8 mouse cellular contexts compared by ENCODE assay signal in the genomic region with DNA sequence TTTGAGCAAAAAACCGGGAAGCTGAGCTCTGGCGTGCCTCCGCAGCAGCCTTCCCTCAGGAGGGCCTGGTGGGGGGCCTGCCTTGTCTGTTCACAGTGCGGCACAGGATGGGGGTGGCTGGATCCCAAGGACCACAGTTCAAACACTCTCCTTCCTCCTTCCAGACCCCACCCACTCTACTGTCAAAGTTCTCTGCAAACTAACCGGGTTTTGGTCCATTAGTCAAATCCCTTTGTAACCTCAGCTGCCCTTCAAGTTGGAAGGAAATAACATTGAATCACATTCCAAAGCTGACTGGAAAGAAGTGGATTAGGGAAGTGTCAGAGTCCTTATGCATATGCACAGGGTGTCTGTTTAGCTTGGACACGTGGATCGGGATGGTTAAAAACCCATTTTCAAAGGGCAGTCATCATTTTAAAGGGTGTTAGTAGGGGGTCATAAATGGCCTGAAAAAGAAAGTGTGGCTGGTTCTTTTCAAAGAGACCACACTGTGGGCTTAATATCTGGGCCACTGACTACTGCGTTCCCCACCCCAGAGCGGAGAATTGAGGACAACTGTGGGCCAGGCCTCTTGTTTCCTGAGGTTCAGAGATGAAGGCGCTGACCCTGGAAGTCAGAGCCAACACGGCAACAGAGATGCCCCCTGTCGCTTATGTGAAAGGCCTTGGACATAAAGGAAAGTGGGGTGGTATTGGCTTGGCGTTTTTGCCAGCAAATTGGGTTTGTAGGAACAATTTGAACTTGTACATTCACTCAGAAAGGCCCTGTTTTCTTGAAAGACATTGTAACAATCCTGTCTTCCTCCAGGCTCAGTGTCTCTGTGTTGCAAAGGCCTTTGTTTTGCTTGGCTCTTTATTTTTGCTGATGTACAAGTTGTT.
A peak's percentile ranks its signal among the peaks of the same experiment; 100 is the strongest.
DNase-seq lines count a peak whose midpoint lies in the region; ATAC-seq and TF ChIP-seq lines count a peak whose summit lies in the region.

No protein-coding gene starts in this region.

- TF ChIP-seq CTCF in lung, postnatal 0 days (IDR thresholded peaks at IDR 0.05) = no peak

- H3K4me3 ChIP-seq in lung, postnatal 0 days (ENCODE audit: low read depth, low read length) = no peak overlapping the region
- H3K4me3 ChIP-seq in midbrain, embryonic 13.5 days (replicated peaks) = peak overlapping the region; percentile 42

- H3K4me2 ChIP-seq in lung, postnatal 0 days (replicated peaks; ENCODE audit: low read depth, low read length) = peak overlapping the region; percentile 68
- peak overlapping the region; percentile 63 for H3K4me2 ChIP-seq in midbrain, embryonic 13.5 days (replicated peaks)

- peak; percentile 58 for DNase-seq in lung, postnatal 0 days (ENCODE audit: low spot score)
- DNase-seq in lung, postnatal 25 days (ENCODE audit: low spot score) = no peak
- peak; percentile 43 to 50 for DNase-seq in heart, adult 9 months (ENCODE audit: low spot score in 2 of 2)
- peak; percentile 71 for DNase-seq in kidney, adult 9 months
- no peak for DNase-seq in urinary bladder, postnatal 10 days (ENCODE audit: low spot score)
- no peak for DNase-seq in right cerebral cortex, postnatal 10 days (ENCODE audit: low spot score in 2 of 2)
- DNase-seq in right cerebral cortex, adult 18-20 months = no peak

- WGBS in lung, postnatal 0 days = 45% methylated on average over 13 of the region's 13 CpGs
- WGBS in midbrain, embryonic 13.5 days = 5% methylated on average over 13 of the region's 13 CpGs

- no peak overlapping the region for H3K9ac ChIP-seq in lung, postnatal 0 days (replicated peaks; ENCODE audit: low read depth)
- 0 out of 2 replicates have a peak overlapping the region, but pooled peaks have one; percentile 69 for H3K9ac ChIP-seq in midbrain, embryonic 13.5 days (replicated peaks)

- H3K36me3 ChIP-seq in lung, postnatal 0 days (ENCODE audit: insufficient read depth, low read length) = no peaks in the 10 kb centered on the region
- H3K36me3 ChIP-seq in midbrain, embryonic 13.5 days = no peaks in the 10 kb centered on the region

- TF ChIP-seq EP300 in lung, postnatal 0 days (IDR thresholded peaks at IDR 0.05) = no peak

- peaks cover 11% of the 10 kb centered on the region; the same call in 1 of the 2 replicates for H3K4me1 ChIP-seq in lung, postnatal 0 days (ENCODE audit: insufficient read depth, low read depth, low read length)
- H3K4me1 ChIP-seq in midbrain, embryonic 13.5 days (replicated peaks) = peaks cover 22% of the 10 kb centered on the region

- H3K9me3 ChIP-seq in lung, postnatal 0 days (ENCODE audit: low read length) = no peaks in the 10 kb centered on the region
- H3K9me3 ChIP-seq in midbrain, embryonic 13.5 days = no peaks in the 10 kb centered on the region

- H3K27me3 ChIP-seq in lung, postnatal 0 days (replicated peaks; ENCODE audit: insufficient read depth, low read length) = no peaks in the 10 kb centered on the region
- peaks cover 28% of the 10 kb centered on the region for H3K27me3 ChIP-seq in midbrain, embryonic 13.5 days

- ATAC-seq in lung, postnatal 0 days = peak; percentile 45; the same call in 1 of the 2 replicates
- peak; percentile 77 for ATAC-seq in midbrain, embryonic 13.5 days

- 0 out of 2 replicates have a peak overlapping the region, but pooled peaks have one; percentile 6 for H3K27ac ChIP-seq in lung, postnatal 0 days (ENCODE audit: low read length)
- peak overlapping the region; percentile 75; the same call in 1 of the 2 replicates for H3K27ac ChIP-seq in midbrain, embryonic 13.5 days

Comparison
In these comparisons a context has a peak if more than half of its experiments do, and no peak if none do; other contexts are left out.
1. DNase-seq: peak in lung, postnatal 0 days (single experiment), heart, adult 9 months (2 of 2) and kidney, adult 9 months (single experiment); none in lung, postnatal 25 days (single experiment), urinary bladder, postnatal 10 days (single experiment), right cerebral cortex, postnatal 10 days (0 of 2) and right cerebral cortex, adult 18-20 months (single experiment).